Mouse (Mus musculus) kidney, adult 18-20 months (tissue): Measurements from ENCODE around the gene Anln.

Source experiments
- DNase-seq: peaks from one replicate; pipeline ENCODE4 v3.0.0; 2021

The Anln gene

DNA sequence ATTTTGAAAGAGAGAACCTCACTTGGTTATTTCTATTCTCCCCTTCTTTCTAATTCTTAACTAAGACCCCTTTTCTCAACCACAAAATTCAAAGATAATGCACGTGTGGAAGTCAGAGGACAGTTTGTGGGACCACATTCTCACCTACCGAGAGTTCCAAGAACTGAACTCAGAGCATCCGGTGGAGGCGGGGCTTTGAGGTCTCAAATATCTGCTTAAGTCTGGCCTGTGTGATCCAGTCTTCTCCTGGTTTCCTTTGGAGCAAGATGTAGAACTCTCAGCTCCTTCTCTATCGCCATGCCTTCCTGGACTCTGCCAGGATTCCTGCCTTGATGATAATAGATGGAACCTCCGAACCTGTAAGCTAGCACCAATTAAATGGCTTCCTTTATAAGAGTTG lies 13.0 kb upstream of the Anln start:
- DNase-seq, result no peak

DNA sequence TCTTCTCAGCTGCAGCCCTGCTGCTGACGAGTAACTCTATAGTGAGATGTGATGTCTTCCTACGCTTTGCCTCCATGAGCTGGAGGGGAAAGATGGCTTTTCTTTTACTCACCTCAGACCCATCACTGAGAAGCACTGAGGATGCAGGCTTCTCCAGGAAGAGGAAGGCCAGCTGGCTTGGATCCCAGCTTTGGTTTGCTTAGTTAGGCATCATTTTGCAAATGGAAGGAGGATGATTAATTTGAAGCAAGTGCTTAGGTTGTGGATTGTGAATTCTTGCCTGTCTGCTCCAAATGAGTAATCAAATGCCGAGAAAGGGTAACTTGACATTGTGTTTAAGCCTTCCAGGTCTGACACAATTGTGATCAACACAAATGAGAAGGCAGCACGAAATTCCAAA lies 10.0 kb upstream of the Anln start:
- DNase-seq, result no peak

DNA sequence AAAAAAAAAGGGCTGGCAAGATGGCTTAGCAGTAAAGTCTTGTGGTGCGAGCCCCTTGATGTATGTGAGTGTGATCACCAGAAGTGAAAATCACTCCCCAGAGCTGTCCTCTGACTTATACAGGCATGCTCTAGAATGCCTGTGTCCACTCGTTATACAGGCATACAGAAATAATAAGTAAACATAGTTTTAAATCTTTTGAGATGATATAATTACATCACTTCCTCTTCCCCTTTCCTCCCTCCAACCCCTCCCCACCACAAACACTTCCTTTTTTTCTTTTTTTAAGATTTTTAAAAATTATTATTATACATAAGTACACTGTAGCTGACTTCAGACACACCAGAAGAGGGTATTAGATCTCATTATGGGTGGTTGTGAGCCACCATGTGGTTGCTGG lies 5.7 kb upstream of the Anln start:
- DNase-seq, result no peak

DNA sequence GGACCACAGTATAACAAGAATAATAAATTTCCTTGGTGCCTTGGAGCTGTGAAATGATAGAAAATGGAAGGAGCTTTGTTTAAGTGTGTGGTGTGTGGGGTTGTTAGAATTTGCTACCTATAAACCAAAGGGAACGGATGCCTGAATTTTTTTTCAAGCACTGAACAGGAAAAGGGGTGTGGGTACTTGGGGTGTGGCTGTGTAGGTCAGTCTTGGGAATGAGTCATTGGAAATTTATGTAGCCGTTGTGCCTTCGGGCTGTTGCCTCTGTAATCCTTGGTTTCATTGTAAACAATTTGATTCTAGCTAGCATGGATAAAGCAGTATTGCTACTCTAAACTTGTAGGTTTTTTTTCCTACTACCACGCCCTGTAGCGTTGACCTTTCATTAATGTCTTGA lies 1.4 kb upstream of the Anln start:
- no peak for DNase-seq

DNA sequence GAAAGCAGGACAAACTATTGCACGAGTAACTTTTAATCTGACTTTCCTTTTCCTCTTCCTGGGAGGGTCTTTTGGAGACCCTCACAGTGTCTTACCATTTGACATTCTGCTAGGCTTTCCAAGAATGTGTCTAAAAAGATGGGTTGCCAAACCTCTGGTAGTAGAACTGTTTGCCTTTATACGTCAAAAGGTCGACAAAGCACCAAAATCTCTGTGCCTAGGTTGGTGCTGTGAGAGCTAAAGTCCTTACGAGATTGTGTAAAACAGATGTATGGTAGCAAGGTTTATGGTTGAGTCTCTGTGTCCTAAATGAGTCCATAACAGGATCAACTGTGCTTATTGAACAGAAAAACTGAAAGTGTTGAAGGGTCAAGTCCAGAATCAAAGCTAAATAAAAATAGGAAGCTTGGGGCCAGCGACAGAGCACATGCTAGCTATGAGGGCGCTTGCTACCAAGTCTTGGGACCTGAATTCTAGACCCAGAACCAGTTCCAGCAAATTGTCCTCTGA lies 803 bp upstream of the Anln start:
- DNase-seq, result no peak

DNA sequence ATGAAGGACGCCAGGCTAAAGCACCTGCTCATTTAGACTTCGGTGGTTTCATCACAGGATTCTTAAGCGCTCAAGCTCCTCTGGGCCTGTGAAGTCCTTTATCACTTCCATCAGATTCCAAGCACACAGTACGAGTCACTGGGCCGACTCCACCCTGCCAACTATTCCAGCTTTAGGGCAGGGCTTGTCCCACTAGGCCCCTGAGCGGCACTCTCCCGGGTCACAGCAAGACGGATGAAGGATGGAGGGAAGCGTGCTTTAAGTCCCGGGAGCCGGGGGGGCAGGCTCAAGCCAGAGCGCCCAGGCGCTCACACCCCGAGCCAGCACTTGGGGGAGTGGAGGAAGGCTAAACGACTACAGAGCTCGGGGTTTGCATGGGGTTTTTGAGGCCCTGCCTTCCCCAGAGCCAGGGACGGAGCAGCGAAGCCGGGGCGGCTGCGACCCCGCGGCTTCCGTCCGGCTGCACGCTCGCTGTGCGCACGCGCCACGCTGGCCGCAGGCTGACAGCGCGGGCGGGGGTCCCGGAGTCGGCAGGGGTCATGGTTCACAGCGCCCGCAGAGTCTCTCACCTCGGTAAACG lies 497 bp downstream of the Anln start:
- DNase-seq, result no peak

DNA sequence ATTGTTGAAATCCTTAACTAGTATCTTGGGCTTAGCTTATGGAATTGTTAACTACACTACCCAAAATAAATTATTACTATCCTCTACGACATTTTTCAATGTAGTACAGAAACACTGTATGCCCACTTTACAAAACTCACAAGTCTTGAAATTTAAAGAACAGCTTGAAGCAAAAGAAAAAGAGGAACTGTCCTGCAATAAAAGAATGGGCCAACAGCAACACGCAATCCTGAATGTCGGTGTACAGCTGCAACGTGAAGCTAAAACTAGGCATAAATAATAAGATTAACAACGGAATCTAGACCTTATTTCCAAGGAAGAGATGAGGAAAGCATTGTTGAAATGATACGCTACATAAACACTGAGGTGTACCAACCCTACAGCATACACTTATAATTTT lies 1.1 kb downstream of the Anln start:
- no peak for DNase-seq

DNA sequence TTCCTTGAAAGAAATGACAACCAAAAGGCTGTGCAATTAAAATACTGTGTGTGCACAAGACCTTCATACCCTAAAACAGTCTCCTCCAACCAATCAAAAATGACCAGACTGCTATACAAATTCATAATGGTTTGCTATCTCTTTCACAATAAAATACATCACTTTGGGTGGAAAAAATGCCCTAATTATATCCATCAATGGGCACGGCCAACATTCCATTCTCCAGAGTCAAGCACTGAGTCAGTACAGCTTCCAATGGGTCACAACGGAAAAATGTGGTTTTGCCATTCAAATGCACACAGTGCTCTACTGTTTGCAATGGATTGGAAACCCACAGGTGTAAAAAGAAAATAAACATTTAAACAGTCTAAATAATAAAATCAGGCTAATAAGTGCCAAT lies 3.1 kb downstream of the Anln start:
- DNase-seq, result no peak

DNA sequence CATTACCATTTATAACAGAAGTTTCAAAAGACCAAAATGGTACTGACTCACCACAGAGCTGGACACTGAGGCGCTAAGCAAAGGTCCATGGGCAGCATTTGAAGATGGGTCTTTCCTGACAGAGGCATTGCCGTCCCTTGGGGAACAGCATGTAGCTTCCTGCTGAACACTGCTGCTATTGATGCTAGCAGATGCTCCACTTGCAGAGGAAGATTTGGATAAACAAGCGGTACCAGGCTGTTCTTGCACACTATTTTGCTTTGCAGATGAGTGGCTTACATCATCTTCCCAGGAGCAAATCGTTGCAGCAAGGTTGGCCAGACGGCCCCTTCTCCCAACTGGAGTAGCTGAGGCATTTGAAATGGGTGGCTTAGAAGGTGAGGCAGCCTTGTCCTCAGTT lies 12.9 kb downstream of the Anln start:
- no peak for DNase-seq

DNA sequence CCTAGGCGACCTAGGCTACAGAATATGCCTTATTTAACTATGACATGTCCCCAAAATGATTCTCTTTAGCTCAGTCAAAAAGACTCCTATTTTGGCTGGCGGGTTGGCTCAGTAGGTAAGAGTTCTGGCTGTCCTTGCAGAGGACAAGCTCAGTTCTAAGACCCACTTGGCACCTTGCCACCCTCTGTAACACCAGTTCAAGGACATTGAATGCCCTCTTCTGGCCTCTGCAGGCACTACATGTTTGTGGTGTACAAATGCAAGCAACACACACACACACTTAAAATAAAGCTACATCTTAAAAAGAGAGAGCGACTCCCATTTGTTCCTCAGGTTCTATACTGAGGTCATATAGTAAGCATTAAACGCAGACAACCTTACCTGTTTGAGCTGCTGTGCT lies 16.2 kb downstream of the Anln start:
- DNase-seq, result peak; percentile 5

DNA sequence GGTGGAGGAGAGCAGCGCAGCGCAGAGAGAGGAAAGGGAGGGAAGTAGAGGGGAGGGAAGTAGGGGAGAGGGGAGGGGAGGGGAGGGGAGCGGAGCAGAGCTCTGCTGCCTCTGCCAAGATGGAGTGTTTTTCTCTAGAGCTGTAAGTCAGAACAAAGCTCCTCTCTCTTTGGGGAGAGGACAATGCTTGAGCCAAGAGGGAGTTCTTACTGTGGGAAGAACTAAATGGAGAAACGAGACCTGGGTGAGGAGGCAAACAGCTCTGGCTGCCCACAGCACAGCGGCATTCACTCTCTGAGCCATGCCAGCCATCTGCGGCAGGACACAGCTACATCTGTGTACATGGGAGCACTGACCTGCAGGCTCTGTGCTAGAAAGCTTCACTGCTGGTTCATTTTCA lies 21.0 kb downstream of the Anln start:
- DNase-seq, result no peak

DNA sequence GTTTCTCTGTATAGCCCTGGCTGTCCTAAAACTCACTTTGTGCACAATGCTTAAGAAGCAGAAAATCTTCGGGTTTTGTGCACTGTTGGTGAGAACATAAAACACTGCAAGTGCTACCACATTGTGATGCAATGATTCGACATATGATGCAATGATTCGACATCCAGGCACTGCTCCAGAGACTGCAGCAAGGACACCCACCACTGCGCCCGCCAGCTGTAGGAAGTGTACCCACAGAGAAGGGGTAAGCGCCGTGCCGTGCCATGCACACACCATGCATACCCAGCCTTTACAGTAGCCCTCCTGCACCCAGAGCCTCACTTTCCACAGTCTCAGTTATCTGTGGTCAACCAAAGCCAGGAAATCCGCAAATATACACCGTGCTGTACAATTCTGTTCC lies 22.4 kb downstream of the Anln start:
- DNase-seq, result no peak

DNA sequence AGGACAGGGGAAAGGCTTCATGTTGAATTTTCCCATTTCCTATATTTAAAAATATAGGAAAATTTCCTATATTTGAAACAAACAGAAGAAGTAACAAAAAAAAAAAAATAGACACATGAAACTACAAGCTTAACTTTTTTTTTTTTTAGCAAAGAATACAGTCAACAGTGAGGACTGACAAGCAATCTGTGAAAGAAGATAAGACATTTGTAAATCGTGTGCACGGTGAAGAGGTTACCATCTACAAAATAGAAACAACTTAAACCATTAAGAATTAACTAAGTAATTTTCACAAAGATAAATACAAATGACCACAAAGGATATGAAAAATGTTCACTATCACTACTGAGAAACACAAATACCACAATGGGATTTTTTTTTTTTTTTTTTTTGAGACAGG lies 22.8 kb downstream of the Anln start:
- DNase-seq, result no peak

DNA sequence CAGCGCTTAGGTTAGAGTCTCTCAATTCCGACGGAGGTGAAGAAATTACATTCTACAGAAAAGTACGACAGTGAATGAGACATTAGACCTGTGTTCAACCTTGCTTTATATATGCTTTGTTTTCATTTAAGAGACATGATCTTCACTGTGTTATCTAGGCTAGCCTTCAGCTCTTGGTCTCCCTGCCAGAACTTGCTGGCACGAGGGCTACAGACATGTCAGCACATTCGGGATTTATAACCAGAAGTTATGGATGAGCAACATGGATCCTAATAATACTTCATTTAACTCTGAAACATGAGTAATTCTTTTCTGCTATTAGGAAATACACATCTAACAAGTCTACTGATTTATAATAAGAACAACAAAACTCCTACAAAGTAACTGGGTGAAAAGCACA lies 28.1 kb downstream of the Anln start:
- DNase-seq, result no peak

DNA sequence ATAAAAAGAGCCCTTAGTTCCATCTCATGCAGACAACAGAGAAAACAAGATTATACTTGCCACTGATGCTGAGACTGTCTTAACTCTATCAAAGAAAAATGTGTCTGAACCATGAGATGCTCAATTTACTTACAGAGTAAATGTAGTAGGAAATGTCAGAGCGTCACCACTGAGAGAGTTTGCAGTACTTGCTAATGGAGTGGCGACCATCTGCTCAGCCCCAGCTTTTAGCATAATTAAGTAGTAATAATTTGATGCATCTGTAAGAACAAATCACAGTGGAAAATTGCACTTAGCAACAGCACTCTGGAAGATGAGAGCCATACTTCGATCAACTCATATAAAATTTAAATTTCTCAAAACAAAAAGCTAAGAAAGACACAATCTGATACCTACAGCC lies 33.1 kb downstream of the Anln start:
- DNase-seq, result no peak

DNA sequence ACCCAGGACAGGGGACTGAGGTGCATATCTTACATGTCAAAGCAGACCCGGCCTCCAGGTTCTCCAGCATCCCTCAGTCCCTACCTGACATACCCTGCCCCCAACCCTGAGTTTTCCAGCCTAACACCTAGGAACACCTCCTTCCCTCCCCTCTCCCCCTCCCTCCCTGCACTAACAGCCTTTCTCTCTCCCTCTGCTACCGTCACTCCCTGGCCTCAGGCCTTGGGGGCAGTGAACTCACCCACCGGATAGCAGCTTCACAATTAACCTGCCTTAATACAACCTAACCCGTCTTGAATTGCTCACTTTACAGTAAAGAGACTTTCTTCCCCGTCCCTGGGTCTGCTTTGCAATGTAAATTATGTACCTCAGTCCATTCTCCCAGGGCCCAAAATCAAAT lies 35.1 kb downstream of the Anln start:
- DNase-seq, result no peak

DNA sequence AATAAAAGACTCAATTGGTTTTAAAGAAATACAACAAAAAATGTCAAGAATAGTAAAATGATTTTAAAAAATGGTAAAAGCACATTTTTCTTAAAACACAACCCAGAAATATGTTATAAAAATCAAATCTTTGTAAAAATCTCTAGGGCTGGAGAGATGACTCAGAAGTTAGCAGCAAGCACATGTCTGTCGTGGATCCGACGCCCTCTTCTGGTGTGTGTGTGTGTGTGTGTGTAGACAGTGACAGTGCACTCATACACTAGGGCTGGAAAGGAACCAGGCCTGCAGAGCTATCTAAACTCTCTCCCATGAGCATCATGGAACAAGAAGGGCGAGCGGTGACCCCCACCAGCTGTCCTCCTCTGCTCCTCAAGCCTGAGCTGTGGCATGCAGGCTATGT lies 35.5 kb downstream of the Anln start:
- no peak for DNase-seq

DNA sequence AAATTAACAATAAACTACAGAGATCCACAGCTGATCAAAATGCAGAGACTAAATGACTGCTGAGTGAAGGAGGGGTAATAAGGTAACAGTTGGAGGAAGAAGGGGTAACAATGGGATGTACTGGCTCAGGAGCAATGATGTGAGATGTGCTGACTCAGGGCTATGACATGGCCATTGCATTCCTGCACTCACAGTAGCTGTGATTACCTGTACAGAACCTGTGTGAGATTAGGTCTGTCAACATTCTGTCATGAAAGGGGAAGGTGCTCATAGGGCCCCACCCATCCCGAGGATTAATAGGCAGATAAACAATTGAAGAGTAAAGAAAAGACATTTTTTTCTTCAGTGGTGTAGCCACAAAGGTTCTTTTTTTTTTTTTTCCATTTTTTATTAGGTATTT lies 48.7 kb downstream of the Anln start:
- no peak for DNase-seq

DNA sequence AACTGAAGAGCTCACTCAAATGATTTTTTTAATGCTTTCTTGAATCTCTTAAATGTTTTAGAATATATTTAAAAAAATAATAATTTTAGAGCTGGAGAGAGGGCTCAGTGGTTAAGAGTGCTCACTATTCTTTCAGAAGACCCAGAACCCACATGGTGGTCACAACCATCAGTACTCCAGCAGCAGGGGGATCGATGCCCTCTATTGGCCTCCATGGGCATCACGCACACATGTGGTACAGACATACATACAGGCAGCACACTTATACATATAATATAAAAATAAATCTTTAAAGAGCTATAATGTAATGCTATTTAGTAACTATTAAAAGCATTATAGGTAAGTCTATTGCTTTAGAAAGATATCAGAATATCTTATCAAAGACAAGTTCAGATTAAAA lies 51.8 kb downstream of the Anln start:
- no peak for DNase-seq

DNA sequence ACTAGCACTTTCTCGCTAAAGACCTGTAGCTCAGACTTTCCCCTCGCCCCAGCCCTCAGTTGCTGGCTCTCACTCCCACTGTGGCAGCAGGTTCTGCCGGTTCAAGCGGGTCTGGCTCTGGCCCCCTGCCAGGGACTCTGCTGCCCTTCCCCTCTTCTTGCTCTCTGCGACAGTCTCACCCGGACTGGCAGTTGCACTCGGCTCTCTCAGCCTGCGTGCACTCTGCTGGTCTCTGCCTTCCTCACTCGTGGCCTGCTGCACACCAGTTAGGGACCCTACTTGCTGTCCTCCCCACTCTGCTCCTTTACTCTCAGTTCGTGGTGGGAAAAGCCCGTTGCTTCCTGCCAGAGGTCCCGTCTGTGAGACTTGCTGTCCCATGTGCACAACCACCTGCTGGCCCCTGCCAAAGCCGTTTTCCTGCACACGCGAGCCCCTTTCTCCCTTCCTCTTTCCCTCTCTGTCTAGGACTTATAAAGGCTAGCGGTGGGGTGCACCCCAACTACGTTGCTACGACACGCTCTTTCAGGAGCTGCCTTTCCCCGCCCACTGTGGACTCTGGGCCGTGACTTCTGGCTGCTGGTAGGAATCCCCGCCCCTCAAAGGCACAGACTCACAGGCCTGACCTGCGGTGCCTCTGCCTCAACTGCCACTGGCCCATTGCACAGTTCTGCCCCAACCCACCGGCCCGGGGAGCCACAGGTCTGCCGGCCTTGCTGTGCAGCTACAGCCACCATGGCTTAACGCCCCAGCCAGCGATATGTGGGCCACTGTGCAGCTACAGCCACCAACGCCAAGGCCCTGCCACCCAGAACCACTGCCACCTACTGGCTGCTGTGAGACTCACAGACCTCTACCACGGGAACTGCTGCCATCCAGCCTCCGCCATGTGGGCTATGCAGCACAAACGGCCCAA lies 61.3 kb downstream of the Anln start:
- peak; percentile 93 for DNase-seq

DNA sequence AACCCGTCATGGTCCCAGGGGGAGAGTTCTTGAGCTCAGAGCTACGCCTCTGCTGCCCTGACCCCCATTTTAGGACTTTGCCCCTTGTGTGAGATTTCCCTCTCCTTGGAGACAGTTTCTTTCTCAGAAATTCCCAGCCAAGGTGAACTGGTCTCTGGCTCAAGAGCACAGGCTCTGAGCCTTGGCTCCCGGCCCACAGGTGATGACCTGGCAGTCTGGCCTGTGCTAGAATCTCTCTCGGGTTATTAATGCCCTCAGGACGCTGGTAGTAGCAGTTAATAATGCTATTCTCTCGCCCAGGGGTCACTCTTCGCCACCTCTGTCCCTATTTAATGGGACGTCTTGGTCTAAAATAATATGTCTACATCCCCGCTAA lies 61.9 kb downstream of the Anln start:
- DNase-seq, result peak; percentile 87

DNA sequence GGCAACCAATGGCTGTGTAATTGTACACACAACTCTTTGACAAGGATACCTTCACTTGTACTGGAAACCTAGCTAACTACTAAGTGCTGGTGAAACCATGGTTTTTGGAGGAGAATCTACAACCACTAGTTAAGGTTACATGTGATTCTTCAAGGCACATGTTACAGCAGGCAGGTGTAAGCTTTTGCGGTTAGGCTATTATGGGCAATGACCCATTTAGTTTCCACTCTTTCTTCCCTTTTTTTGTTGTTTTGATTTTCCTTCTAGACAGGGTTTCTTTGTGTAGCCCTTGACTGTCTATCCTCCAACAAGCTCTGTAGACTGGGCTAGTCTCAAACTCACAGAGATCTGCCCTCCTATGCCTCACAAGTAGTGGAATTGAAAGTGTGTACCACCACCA lies 64.4 kb downstream of the Anln start:
- DNase-seq, result no peak

DNA sequence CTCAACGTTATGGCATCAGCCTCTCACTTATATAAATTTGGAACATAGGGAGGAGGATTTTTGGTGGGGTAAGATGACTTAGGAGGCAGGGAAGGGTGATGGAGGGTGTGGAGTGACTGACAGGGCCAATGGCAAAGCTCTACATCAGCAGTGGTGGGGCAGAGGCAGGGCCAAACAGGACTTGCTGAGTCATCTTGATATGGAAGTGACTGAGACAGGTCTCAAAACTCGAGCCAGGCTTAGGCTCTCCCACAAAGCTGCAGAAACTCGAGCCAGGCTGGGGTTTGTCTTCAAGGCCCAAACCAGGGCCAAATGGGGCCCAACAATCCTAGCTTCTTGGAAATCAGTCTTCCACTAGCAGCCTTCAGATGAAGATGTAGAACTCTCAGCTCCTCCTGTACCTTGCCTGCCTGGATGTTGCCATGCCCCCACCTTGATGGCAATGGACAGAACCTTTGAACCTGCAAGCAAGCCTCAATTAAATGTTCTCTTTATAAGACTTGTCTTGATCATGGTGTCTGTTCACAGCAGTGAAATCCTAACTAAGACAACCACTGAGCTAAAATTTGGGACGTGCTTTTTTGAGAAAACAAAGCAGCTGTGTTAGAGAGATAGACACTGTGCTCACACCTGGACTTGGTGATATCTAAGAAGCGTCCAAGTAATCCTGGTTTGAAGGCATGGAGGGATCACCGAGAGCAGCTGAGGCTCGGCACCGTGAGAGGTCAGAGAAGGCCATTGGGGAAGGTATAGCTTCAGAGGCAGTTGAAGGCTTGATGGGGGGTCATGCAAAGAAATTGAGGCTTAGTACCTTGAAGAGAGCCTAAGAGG lies 66.4 kb downstream of the Anln start:
- DNase-seq, result no peak

DNA sequence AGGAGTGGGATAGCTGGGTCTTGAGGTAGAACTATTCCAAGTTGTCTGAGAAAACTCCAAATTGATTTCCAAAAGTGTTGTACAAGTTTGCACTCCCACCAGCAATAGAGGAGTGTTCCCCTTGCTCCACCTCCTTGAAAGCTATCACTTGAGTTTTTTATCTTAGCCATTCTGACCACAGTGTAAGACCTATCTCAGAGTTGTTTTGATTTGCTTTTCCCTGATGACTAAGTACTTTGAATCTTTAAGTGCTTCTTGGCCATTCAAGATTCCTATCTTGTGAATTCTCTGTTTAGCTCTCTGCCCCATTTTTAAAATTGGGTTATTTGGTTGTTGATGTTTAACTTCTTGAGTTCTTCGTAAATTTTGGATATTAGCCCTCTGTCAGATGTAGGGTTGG lies 69.9 kb downstream of the Anln start:
- no peak for DNase-seq
